Mouse (Mus musculus) spleen, adult 2 months (tissue): ENCODE measurements around the gene Nploc4.

Experiments
- CTCF ChIP-seq: fragments of 200-500 bp; IDR thresholded peaks from 2 replicates; pipeline ENCODE4 v1.5.1; 2011; ENCODE audit warnings: mild to moderate bottlenecking, inconsistent platforms; ENCODE audit not compliant: insufficient read depth, insufficient read length, insufficient replicate concordance; ENCODE audit errors: extremely low read depth
- POLR2A ChIP-seq: fragments of 200-500 bp; IDR thresholded peaks from 2 replicates; pipeline ENCODE4 v1.6.1; 2011; ENCODE audit warnings: low read depth, low read length, inconsistent platforms

- no peak for TF ChIP-seq CTCF
- no peak for TF ChIP-seq POLR2A
Observed at GRCm38 (mm10) chr11:120447179-120447578, 9.7 kb upstream of the Nploc4 start.
